Mouse (Mus musculus): ENCODE data around the gene Eva1b. TPM values are rescaled to one million over a fixed set of nuclear protein-coding genes. Genes with fewer than 3 reads are reported as not detected.

The Eva1b gene
- total RNA-seq, 2 experiments from 2014 or later, result 6.5 to 6.7 TPM

DNA sequence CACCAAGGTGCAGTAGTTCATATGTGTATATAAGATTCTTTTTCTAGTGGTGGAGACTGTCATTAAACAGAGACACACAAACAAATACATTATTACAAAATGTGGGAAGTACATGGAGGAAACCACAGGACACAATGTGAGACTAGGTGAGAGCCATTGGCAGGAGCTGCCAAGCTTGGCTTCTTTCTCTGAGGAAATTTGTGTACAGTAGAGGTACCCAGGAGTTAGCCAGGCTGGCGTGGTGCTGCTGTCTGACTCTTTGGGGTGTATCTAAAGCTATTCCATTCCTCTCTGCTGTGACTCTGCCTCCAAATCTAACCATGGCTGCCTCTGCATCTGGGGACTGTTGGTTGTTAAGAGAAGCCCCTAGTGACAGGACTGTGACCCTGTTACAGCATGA is 28.5 kb upstream of the Eva1b start:
- DNase-seq (ENCODE audit: low spot score in 2 of 2), result no peak

DNA sequence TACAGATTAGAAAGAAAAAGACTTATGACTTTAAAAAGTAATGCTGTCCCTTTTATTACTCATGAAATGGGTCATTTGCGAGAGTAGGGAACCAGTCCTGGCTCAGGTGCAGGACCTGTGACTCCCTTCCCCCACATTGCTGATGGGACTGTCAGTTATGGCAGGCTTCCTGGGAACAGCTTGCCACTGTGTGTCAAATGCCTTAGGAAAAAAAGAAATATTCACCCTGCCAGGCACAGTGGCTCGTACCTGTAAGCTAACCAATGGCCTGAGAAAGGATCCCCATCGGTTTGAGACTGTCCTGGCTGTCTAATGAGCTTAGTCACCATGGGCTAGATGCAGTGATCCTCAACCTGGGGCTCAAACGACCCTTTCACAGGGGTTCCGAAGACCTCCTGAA is 27.5 kb upstream of the Eva1b start:
- no peak for DNase-seq (ENCODE audit: low spot score in 2 of 2)

DNA sequence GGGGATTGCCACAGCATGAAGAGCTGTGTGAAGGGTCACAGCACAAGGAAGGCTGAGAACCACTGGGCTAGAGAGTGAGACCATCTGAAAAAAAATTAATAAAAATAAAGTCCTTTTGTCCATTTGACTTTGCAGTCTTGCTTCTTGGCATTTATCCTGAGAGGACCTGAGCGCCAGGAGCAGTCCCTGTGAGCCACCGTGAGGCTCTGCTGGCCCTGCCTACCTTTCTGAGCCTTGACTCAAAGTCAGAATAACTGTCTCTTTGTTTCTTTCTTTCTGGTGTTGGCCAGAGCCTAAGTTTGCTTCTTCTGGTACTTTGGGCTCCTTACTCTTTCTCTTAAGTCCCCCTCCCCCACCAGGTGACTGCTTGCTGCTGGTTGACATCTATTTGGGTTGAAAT is 27.0 kb upstream of the Eva1b start:
- DNase-seq (ENCODE audit: low spot score in 2 of 2), result no peak

DNA sequence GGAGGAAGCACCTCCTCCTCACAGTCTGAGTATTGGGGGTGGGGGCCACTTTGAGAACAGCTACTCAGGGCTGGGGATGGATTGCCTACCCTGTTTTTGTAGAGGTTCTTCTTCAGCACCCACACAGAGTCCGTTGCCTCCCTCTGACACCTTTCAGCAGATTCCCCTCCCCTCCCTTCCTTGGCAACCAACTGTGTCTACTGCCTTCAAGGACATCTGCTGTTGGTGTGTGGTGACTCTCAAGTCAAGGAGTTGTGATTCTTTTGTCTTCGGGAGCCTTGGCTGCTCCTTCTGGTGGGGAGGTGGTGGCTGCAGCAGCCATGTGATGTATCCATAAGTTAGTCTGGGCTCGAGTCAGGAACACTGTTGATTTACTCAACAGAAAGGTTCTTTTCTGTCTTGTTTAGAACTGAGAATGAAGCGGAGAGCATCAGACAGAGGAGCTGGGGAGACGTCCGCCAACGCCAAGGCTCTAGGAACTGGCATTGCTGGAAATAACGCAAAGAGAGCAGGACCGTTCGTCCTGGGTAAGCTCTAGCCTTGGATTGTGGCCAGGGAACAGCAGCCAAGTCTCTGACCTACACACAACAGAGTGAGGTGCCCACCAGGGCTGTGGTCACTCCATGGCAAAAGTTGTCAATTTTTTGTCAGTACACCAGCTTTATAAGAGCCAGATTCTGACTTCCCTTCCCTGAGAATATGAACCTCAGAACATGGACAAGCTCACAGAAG is 24.1 kb upstream of the Eva1b start:
- no peak for DNase-seq (ENCODE audit: low spot score in 2 of 2)

DNA sequence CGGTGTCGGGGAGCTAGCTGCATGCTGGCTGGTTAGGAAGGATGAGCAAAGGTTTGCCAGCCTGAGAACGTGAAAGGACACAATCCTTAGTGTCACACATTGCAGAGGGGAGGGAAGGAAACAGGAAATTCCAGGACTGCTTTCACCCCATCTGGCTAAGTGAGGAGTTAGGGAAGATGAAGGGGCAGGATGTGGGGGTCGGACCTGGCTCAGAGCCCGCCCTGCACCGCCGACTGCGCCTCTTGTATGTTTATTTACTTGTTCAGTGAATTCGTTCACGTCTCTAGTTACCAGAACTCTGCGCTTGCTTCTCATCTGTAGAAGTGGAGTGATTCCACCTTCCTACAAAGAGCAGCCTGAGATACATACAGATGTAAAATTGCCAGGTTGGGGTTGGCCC is 17.0 kb upstream of the Eva1b start:
- no peak for DNase-seq (ENCODE audit: low spot score in 2 of 2)

DNA sequence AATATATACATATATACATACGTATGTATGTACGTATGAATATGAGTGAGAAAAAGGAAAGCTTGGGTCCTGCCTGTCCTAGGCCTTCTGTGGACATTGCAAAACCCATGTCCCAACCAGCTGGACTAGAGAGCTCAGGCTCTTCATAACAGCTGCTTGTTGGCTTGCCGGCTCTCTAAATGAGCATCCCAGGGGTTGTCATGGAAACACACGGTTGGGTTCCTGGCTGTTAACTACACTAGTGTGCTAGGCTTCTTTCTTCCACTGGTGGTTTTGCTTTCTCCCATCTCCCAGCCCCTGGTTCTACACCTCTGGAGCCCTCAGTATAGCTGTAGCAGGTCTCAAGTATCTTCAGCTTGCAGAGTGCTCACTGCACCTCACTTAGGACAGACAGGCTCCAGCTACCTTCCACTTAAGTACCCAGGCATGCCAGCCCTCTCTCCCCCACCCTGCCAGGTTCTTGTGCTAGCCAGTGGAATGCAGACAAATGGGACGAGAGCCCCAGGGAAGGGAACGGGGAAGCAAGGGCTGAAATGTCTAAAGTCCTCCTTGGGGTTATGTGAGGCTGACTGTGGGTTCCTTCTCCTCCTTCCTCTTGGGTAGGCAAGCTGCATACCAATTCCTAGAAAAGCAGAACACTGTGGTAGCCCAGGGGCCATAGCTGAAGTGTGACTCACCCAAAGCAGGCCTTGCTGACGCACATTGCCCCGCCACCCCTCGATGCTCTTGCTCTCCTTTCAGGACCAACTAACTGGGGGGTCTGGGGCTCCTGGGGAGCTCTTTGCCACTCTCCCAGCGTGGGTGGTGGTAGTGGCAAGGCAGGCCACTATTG is 16.0 kb upstream of the Eva1b start:
- peak; percentile 52 to 84 for DNase-seq (ENCODE audit: low spot score in 2 of 2)

DNA sequence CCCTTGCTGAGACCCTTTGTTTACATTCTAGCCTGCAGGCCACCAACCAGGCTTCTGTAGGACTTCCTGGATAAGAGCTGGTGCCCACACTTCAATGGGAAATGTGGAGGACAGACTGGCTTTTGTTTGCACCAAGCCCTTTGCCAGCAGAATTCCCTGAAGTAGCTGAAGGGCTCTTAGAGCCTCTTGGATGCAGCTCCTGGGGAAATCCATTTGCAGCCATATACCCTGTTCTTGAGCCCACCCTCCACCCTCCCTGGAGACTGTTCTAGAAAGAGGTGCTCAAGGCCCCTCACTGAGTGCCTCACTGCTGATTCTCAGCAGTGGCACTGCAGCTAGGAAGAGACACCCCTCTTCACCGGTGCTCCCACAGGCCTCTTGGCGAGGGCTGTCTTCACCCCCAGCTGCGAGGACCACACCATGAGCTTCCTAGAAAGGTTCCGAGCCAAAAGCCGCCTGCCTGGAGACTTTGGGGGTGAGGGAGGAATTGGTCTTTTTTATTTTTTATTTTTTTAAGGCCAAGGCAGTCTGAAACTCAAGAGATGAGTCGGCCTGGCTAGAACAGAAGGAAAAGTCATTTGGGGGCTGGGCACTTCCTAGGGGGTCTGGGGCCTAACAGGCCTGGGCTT is 14.8 kb upstream of the Eva1b start:
- no peak for DNase-seq (ENCODE audit: low spot score in 2 of 2)

DNA sequence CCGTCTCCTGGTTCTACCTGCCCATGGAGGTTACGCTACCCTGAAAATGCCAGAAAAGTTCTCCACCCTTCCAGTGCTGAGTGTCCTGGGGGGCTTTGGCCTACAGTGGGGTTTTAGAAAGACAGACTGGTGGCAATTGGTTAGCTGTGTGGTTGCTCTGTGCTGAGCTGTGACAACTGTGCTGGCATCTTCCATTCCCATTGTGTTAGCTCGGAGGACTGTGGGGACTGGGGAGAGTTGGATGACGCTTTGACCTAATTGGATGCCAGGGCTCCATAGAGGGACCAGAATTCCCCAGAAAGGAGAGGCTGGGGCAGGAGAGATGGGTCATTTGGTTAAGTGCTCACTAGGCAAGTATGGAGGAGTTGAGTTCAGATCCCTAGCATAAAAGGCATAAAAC is 13.3 kb upstream of the Eva1b start:
- no peak for DNase-seq (ENCODE audit: low spot score in 2 of 2)

DNA sequence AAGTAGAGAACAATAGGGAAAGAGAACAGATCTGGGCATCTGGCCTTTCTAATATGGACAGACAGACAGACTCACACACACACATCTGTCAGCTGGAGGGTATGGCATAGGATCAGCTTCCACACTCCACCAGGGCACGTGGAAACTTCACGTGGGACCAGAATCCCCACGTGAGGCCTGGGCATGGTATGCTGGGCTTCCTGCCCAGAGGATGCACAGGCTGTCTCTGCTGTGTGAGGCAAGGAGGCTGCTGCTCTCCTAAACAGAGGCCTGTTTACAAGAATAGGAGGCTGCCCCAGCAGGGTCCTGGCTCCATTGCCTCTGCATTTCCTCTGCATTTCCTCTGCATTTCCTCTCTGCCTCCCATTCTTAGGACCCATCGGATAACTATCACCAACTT is 12.9 kb upstream of the Eva1b start:
- no peak for DNase-seq (ENCODE audit: low spot score in 2 of 2)

DNA sequence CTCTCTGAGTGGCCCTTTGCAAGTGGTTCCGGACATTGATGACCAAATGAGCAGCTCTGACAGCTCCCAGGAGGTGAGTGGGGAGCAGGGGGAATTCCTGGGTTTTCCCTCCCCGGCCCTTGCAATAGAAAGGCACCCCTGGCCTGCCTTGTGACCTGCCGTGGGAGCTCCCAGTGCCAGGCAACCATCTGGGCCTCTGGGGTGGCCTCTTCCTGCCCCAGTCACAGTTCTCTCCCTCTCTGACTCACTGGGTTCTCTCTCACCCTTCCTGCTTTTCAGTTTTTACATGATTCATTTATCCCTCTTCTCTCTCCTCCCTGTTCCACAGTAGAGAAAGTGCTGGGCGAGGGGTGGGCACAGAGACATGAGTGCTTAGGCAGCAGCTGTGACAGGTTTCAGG is 9.8 kb upstream of the Eva1b start:
- DNase-seq (ENCODE audit: low spot score in 2 of 2), result no peak

DNA sequence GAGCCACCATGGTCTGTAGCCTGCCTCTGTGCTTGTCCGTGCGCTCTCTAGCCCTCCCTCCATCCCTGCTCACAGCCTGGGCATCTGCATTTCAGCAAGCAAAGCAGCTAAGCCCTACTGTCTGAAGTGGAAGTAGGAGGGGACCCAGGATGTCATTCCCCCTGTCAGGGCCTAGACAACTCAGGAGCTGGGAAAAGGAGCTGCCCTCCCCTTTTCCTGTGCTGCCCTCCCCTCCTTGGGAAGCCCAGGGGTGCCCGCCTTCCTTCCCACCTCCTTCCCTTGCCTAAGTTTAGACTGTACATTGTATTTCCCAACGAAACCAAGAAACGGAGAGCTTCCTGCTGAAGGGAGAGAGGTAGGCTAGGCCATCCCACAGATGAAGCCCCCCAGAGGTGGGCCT is 6.5 kb upstream of the Eva1b start:
- no peak for DNase-seq (ENCODE audit: low spot score in 2 of 2)

DNA sequence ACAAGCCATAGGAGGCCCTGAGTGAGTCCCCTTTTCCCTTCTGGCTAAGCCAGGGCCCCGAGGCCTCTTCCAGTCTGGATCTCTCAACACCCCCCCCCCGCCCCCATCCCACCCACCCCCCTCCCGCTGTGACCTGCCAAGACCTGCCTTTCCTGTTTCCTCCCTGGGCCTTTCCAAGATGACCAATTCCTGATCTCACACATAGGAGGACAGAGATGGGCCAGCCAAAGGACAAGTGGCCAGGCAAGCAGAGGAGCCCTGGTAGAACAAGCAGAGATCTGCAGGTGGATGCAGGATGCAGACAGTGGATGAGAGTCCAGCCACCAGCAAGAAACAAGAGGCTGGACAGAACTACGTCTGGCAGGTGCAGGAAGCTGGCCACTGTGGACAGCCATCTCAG is 2.1 kb upstream of the Eva1b start:
- DNase-seq (ENCODE audit: low spot score in 2 of 2), result no peak

DNA sequence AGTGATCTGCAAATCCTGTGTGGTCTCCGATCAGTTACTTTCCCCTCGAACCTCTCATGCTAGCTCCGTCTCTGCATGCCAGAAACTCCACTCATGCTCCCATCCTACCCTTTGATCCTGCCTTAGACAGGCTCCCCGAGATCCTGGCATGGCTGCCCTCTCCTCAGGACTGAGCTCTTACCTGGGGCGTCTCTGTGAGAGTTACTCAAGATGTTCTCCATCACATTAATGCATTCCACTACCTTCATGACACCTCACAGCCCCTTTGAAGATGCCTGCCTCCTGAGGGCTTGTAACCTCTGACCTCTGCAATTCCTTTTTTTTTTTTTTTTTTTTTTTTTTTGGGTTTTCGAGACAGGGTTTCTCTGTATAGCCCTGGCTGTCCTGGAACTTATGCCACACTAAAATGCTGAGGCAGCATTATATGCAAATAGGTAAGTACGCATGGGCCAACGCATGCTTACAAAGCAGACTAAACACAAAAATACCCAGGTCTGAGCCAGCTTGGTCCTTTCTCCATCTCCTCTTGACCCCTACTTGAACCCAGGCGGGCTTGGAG is 491 bp upstream of the Eva1b start:
- no peak for DNase-seq (ENCODE audit: low spot score in 2 of 2)

DNA sequence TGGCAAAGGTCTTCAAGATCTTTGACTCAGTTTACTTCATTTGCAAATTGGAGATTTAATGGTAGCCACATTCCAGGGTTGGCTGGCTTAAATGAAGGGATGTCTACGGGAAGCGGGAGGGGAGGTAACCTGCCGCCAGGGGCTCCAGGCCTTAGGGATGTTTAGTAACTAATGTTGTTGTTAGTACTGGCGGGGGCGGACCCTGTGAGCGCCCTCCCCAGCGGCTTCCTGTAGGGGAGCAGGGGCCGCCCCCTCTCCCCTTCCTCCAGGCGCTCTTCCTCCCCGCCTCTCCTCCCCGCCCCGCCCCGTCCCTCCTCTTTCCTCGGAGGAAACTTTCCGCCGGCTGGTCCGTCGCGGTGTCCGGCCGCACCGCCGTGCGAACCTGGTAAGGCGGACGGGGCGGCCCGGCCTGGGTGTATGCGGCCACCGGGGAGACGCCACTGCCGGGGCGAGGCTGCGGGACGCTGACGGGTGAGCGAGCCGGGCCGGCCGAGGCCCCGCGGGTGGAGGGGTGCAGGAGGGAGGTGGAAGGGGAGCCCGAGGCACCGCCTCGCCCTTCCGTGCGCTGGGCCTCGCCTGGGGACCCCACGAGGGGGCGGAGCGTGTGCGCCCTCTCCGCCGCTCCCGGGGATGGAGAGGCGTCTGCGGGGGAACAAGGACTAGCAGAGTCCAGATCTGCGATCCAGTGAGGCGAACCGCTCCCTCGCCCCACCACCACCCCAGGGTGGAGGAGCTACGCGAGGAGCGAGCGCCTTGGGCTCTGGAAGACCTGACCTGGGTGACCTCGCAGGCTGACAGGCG is 817 bp downstream of the Eva1b start:
- no peak for DNase-seq (ENCODE audit: low spot score in 2 of 2)

DNA sequence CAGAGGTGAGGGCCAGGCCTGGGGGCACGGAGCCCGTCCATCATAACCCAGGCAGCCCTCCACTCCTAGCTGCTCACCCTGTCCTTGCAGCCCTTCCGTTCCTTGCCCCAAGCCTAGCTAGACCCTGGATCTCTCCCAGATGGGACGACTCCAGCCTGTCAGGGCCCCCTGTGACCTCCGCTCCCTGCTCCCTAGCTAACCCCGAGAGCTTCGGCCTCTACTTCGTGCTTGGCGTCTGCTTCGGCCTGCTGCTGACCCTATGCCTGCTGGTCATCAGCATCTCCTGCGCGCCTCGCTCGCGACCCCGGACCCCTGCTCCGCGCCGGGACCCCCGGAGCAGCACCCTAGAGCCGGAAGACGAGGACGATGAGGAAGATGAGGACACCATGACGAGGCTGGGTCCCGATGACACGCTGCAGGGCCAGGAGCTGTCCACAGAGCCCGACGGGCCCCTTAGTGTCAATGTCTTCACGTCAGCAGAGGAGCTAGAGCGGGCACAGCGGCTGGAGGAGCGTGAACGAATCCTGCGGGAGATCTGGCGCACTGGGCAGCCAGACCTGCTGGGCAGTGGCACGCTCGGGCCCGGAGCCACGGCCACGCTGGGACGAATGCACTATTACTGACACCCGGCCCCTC is 1.6 kb downstream of the Eva1b start:
- no peak for DNase-seq (ENCODE audit: low spot score in 2 of 2)

DNA sequence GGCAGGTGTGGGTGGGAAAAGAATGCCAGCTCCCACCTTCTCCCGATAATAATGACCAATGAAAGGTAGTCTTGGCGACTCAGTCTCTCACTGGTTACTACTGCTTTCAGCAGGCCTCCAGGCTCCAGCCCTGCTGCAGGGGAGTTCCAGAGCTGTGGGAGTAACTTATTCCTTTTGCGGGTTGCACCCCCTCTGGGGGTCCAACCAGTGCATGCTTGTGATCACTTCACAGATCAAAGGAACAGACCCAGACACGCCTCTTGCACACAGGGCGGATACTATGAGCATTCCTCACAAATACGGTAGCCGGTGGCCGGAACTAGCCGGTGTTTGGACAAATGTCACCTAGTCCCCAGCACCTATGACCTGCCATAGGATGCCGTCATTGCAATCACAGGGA is 2.3 kb downstream of the Eva1b start:
- no peak for DNase-seq (ENCODE audit: low spot score in 2 of 2)

DNA sequence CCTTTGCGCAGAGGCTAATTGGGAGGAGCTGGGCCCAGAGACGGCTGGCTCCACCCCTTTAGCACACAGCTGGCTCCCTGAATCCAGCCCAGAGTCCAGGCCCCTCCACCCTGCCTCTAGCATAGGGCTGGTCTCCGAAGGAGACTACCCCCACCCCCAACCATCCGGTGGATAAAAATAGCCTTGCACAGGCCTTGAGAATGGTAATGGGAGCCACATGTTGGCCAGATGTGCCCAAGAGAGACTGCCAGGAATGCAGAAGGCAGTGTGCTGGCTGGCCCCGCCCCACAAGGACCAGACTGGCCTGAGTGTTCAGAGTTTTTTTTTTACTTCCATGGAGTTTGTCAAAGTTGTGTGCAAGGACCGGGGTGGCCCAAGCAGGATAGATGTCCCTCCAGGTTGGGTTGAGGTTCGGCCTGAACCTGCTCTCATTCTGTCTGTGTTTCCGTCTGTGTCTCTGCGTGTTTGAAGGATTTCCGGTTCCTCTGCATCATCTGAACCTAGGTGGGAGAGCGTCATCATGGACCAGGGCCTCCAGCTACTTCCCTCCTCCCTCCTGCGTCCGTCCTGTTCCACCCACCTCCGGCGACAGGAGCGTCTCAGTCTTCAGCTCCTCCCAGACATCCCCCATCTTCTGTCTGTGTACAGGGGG is 2.9 kb downstream of the Eva1b start:
- no peak for DNase-seq (ENCODE audit: low spot score in 2 of 2)

DNA sequence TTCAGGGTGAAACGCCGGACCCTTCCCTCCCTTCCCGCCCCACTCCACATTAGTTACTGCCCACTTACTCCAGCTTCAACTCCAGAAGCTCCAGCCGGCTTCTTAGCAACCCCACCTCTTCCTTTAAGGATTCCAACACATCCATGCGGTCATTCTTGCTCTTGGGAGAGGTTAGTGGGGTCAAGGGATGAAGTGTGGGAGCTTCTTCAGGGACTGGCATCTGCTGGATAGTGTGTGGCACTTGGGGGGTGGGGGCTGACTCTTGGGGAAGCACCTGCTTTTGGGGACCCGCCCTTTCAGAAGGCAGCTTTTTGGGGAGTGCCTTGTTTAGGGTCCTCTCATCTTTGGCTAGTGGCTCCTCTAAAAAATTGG is 3.4 kb downstream of the Eva1b start:
- no peak for DNase-seq (ENCODE audit: low spot score in 2 of 2)

DNA sequence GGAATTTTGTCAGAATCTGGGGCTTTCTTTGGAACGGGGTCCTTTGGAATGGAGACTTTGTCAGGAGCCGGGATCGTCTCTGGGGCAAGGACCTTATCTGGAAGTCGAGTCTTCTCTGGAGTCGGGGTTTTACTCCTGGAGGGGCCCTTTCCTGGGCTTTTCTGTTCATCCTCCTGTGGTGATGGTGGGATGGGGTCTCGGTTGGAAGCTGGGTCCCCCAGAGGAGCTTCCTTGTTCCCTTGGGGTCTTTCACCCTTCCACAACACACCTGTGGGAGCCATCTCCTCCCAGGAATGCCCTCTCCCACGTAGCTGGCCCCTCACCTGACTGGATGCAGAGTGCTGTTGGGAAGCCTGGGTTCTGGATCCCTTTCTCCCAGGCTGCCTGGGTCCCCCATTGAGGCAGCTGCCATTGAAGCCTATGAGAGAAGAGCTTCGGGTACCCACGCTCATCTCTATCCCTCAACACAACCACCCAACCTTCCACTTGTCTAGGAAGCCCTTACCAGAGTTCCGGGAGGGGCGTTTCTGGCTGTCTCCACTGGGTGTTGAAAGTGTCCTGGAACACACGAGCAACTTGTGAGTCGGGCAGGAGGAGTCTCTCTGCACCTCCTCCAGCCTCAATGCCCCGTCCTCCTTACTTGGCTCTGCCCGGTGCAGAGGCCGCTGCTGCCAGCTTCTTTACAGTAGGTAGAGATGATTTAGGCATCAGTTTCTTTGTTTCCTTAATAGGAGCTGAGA is 4.3 kb downstream of the Eva1b start:
- DNase-seq (ENCODE audit: low spot score in 2 of 2), result no peak

DNA sequence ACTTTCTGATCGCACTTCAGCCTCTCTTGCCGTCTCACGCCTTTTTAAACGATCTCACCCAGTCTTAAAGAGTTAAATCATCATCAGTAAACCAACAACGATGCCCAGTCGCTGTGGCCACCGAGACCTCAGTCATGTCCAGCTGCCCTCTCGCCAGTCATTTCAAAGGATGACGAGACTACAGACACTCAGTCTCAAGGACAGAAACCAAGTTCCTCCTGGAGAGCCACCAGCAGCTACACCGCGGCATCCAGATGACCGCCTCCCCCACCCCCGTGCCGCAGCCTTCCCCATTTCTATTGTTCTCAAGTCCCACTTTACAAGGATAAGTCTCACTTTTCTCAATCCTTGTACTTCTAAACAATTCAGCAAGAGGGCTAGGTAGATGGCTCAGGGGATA is 5.3 kb downstream of the Eva1b start:
- no peak for DNase-seq (ENCODE audit: low spot score in 2 of 2)
